Mouse (Mus musculus) CD8-positive naive resting alpha-beta T cell, adult 57 days (primary cell): Measurements from ENCODE around the gene Cfap221. TPM values are rescaled to one million over a fixed set of nuclear protein-coding genes. Genes with fewer than 3 reads are reported as not detected.

Experiments used
- total RNA-seq: library from RNA; stranded (reverse); gene quantifications from one replicate; pipeline ENCODE4 v1.2.4, GENCODE M21; 2023

The Cfap221 gene
- not detected for total RNA-seq

GRCm38 (mm10) chr1:119996798-119997581 is at the start of gene Cfap221:
TSS of gene Cfap221 (minus strand) at chr1:119997234.

GRCm38 (mm10) chr1:120006844-120007790 is 10.1 kb upstream of the Cfap221 start, which contains the start of gene Sctr:
TSS of gene Sctr (plus strand) at chr1:120006894.

GRCm38 (mm10) chr1:119912953-119913814 is 83.8 kb downstream of the Cfap221 start, which contains the start of gene Tmem177:
TSS of gene Tmem177 (minus strand) at chr1:119913208.

Other genes with a start within 250 kb of the Cfap221 start
- 34.9 TPM for gene Ptpn4, start 159.6 kb downstream of the Cfap221 start, total RNA-seq
- gene Tmem177, start 84.0 kb downstream of the Cfap221 start, total RNA-seq, result 4.6 TPM
- not detected for gene Sctr, start 9.7 kb upstream of the Cfap221 start, total RNA-seq
- not detected for gene Tmem37, start 76.8 kb upstream of the Cfap221 start, total RNA-seq
- 33.7 TPM for gene Dbi, start 123.8 kb upstream of the Cfap221 start, total RNA-seq
- 15.2 TPM for gene 3110009E18Rik, start 124.0 kb upstream of the Cfap221 start, total RNA-seq